Mouse (Mus musculus) CH12.LX (cell line): Measurements from ENCODE around the gene D630003M21Rik. TPM values are rescaled to one million over a fixed set of nuclear protein-coding genes. Genes with fewer than 3 reads are reported as not detected.

ENCODE experiments used
- DNase-seq: peaks from one replicate; pipeline ENCODE4 v3.0.0-alpha.2; 2013; ENCODE audit errors: extremely low read depth
- H3K27ac ChIP-seq: 2 replicates; pipeline ENCODE4 v1.5.1; 2012; ENCODE audit warnings: low read depth, mild to moderate bottlenecking, control low read depth, moderate library complexity; ENCODE audit not compliant: insufficient read depth
- H3K27me3 ChIP-seq: replicated peaks from 2 replicates; pipeline ENCODE3; 2012; ENCODE audit warnings: inconsistent platforms
- H3K36me3 ChIP-seq, 2 experiments: replicated peaks in 1 of 2; 2 replicates each; pipeline versions ENCODE3 to v1.6.1; 2012; ENCODE audit warnings: inconsistent platforms in 1 of 2, low read length in 1 of 2, mild to moderate bottlenecking in 1 of 2, mixed read lengths in 1 of 2, moderate library complexity in 1 of 2; ENCODE audit not compliant: control insufficient read depth in 1 of 2, insufficient read depth in 1 of 2
- H3K4me1 ChIP-seq, 2 experiments: 2 replicates each; pipeline ENCODE4 v1.6.1; 2012; ENCODE audit warnings: inconsistent platforms in 1 of 2, moderate library complexity in 1 of 2; ENCODE audit not compliant: insufficient read depth in 2 of 2, control insufficient read depth in 1 of 2
- H3K4me2 ChIP-seq: 2 replicates; pipeline ENCODE4 v1.6.1; 2012; ENCODE audit warnings: low read depth, mild to moderate bottlenecking, control low read depth; ENCODE audit not compliant: poor library complexity, insufficient read depth, severe bottlenecking
- H3K4me3 ChIP-seq, 3 experiments: fragments of 150-350 bp in 1 of 3; sonication (generic) in 1 of 3; replicated peaks in 1 of 3; 2 replicates each; pipeline versions ENCODE3 to v1.5.1; 2011 to 2012; ENCODE audit warnings: low read depth in 2 of 3, low read length in 2 of 3, mild to moderate bottlenecking in 2 of 3, moderate library complexity in 2 of 3, control low read depth in 1 of 3, improper control_type of control experiment in 1 of 3, inconsistent platforms in 1 of 3, mixed read lengths in 1 of 3; ENCODE audit not compliant: poor library complexity in 1 of 3
- H3K79me2 ChIP-seq: replicated peaks from 2 replicates; pipeline ENCODE4 v1.6.1; 2012; ENCODE audit warnings: mild to moderate bottlenecking, moderate library complexity; ENCODE audit not compliant: control insufficient read depth, poor library complexity, insufficient read depth, severe bottlenecking; ENCODE audit errors: extremely low read depth
- H3K9ac ChIP-seq: 2 replicates; pipeline ENCODE4 v1.6.1; 2012; ENCODE audit warnings: low read depth, mild to moderate bottlenecking, control low read depth, moderate library complexity; ENCODE audit not compliant: insufficient read depth
- H3K9me3 ChIP-seq: replicated peaks from 2 replicates; pipeline ENCODE3; 2012; ENCODE audit warnings: low read length, inconsistent platforms, mixed read lengths
- BHLHE40 ChIP-seq: IDR thresholded peaks from 2 replicates; pipeline ENCODE4 v1.6.1; 2011; ENCODE audit warnings: mild to moderate bottlenecking, low read depth, low read length, improper control_type of control experiment
- CHD2 ChIP-seq: IDR thresholded peaks from 2 replicates; pipeline ENCODE4 v1.6.1; 2011; ENCODE audit warnings: low read length, improper control_type of control experiment
- CTCF ChIP-seq, 2 experiments: IDR thresholded peaks in 1 of 2; conservative IDR thresholded peaks in 1 of 2; 2 replicates each; pipeline ENCODE4 v1.5.1; 2011 to 2012; ENCODE audit warnings: low read depth in 2 of 2, low read length in 2 of 2, improper control_type of control experiment in 1 of 2, inconsistent platforms in 1 of 2, mild to moderate bottlenecking in 1 of 2, moderate library complexity in 1 of 2
- E2F4 ChIP-seq: IDR thresholded peaks from 2 replicates; pipeline ENCODE4 v1.6.1; 2011; ENCODE audit warnings: low read depth, low read length, improper control_type of control experiment; ENCODE audit not compliant: insufficient replicate concordance
- ELF1 ChIP-seq: IDR thresholded peaks from 2 replicates; pipeline ENCODE4 v1.6.1; 2014; ENCODE audit warnings: low read depth, mild to moderate bottlenecking, inconsistent platforms, low read length, improper control_type of control experiment
- ETS1 ChIP-seq: conservative IDR thresholded peaks from 2 replicates; pipeline ENCODE4 v1.6.1; 2012; ENCODE audit warnings: low read depth, mild to moderate bottlenecking, inconsistent platforms, low read length, improper control_type of control experiment, moderate library complexity
- HCFC1 ChIP-seq: IDR thresholded peaks from 2 replicates; pipeline ENCODE4 v1.6.1; 2012; ENCODE audit warnings: low read depth, mild to moderate bottlenecking, inconsistent platforms, low read length, improper control_type of control experiment
- IRF4 ChIP-seq: IDR thresholded peaks from 2 replicates; pipeline ENCODE4 v1.6.1; 2014; ENCODE audit warnings: low read depth, mild to moderate bottlenecking, inconsistent platforms, low read length, improper control_type of control experiment
- JUN ChIP-seq: IDR thresholded peaks from 2 replicates; pipeline ENCODE4 v1.6.1; 2011; ENCODE audit warnings: low read depth, mild to moderate bottlenecking, low read length, improper control_type of control experiment, moderate library complexity; ENCODE audit not compliant: insufficient read depth
- MAFK ChIP-seq: IDR thresholded peaks from 2 replicates; pipeline ENCODE4 v1.6.1; 2011; ENCODE audit warnings: low read length, improper control_type of control experiment; ENCODE audit not compliant: insufficient replicate concordance
- MEF2A ChIP-seq: IDR thresholded peaks from 2 replicates; pipeline ENCODE4 v1.6.1; 2014; ENCODE audit warnings: low read depth, mild to moderate bottlenecking, inconsistent platforms, low read length, improper control_type of control experiment, borderline replicate concordance
- MXI1 ChIP-seq: IDR thresholded peaks from 2 replicates; pipeline ENCODE4 v1.6.1; 2011; ENCODE audit warnings: mild to moderate bottlenecking, low read depth, low read length, improper control_type of control experiment
- MYC ChIP-seq: IDR thresholded peaks from 2 replicates; pipeline ENCODE4 v1.6.1; 2011; ENCODE audit warnings: low read depth, mild to moderate bottlenecking, improper control_type of control experiment, low read length
- NELFE ChIP-seq: IDR thresholded peaks from 2 replicates; pipeline ENCODE4 v1.6.1; 2011; ENCODE audit warnings: low read depth, low read length, improper control_type of control experiment
- NRF1 ChIP-seq: IDR thresholded peaks from 2 replicates; pipeline ENCODE4 v1.6.1; 2014; ENCODE audit warnings: low read depth, mild to moderate bottlenecking, inconsistent platforms, low read length, improper control_type of control experiment, moderate library complexity
- PAX5 ChIP-seq: IDR thresholded peaks from 2 replicates; pipeline ENCODE4 v1.6.1; 2012; ENCODE audit warnings: low read length, inconsistent platforms, mixed read lengths
- RCOR1 ChIP-seq: conservative IDR thresholded peaks from 2 replicates; pipeline ENCODE4 v1.6.1; 2012; ENCODE audit warnings: low read depth, mild to moderate bottlenecking, inconsistent platforms, low read length, improper control_type of control experiment
- SIN3A ChIP-seq: IDR thresholded peaks from 2 replicates; pipeline ENCODE4 v1.6.1; 2012; ENCODE audit warnings: low read length, improper control_type of control experiment, inconsistent platforms
- TBP ChIP-seq: conservative IDR thresholded peaks from 2 replicates; pipeline ENCODE4 v1.6.1; 2011; ENCODE audit warnings: low read depth, low read length, improper control_type of control experiment
- TCF12 ChIP-seq: IDR thresholded peaks from 2 replicates; pipeline ENCODE4 v1.6.1; 2014; ENCODE audit warnings: low read depth, mild to moderate bottlenecking, inconsistent platforms, low read length, improper control_type of control experiment
- ZC3H11A ChIP-seq: IDR thresholded peaks from 2 replicates; pipeline ENCODE4 v1.6.1; 2012; ENCODE audit warnings: low read depth, mild to moderate bottlenecking, inconsistent platforms, low read length, improper control_type of control experiment
- ZMIZ1 ChIP-seq: IDR thresholded peaks from 2 replicates; pipeline ENCODE4 v1.6.1; 2012; ENCODE audit warnings: low read depth, mild to moderate bottlenecking, inconsistent platforms, low read length, improper control_type of control experiment
- ZNF384 ChIP-seq: IDR thresholded peaks from 2 replicates; pipeline ENCODE4 v1.6.1; 2012; ENCODE audit warnings: low read depth, low read length, improper control_type of control experiment, inconsistent platforms
- dilution Hi-C: fragments of 300-500 bp; cut with MboI; formaldehyde crosslinking; loops from 2 replicates; pipeline ENCODE4 v1.14.3; 2020; ENCODE audit warnings: low sequenced_read_pairs; ENCODE audit not compliant: extremely low pct_unique_long_range_greater_than_20kb, extremely low pct_ligation_motif_present
- in situ Hi-C: fragments of 300-500 bp; cut with MboI; formaldehyde crosslinking; loops from 3 replicates; pipeline ENCODE4 v1.14.3; 2019; ENCODE audit warnings: low sequenced_read_pairs, low pct_ligation_motif_present, low pct_unique_long_range_greater_than_20kb, mixed read lengths
- polyA plus RNA-seq: library from polyadenylated mRNA; unstranded; fragments of >175 nt; gene quantifications from 2 replicates; pipeline ENCODE4 v1.2.1, GENCODE M21; 2012; ENCODE audit warnings: low read depth; ENCODE audit not compliant: insufficient read length
- total RNA-seq, 2 experiments: library from RNA; depleted of rRNA; stranded (reverse); fragments of 300-350 nt in 1 of 2; fragments of >200 nt in 1 of 2; gene quantifications; 2 replicates each; pipeline ENCODE4 v1.2.3; 2012 to 2014

Gene D630003M21Rik
- total and polyA plus RNA-seq, 3 experiments = 0.23 to 1.4 (median 0.93) TPM

GRCm38 (mm10) chr2:158168741-158169211 is 60.2 kb downstream of the D630003M21Rik start:
- DNase-seq = no peak
- dilution Hi-C loops (no loop called here), in situ Hi-C loops (no loop called here)

DNA sequence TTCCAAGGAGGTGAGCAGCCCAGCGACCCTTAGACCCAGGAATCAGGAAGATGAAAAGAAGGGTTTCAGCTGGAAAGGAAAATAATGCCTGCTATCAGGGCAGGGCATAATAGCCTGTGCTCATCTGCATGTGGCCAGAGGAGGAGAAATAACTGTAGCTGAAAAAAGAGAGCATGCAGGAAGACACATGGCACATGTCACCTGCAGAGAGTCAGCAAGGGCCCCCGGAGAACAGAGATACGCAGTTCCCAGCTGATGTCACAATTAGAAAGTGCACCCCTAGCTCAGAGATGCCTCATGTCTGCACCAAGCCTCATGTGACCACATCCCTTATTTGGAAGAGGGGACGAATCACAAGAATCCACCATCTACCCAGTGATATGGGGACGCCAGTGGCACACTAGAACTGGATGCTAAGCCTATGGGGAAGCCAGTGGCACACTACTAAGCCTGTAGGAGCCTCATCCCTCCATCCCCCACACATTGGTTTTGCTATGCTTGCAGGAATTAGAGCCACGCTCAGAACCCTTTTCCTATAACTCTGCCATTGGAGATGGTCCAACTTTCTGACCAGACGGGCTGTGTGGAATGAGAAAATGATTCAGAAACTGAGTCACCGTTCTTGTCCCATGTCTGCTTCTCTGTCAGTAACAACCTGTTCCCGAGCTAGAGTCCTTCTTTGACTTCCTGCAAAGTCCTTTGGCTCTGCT is 61.4 kb downstream of the D630003M21Rik start:
- Histone ChIP-seq H3K4me1 (peaks cover 10 to 24% of the 10 kb centered on the region in 2 experiments), H3K79me2 (no peaks in the 10 kb centered on the region), H3K9ac (no peak overlapping the region), H3K4me2 (peak overlapping the region; percentile 62), H3K9me3 (peaks cover 6% of the 10 kb centered on the region), H3K36me3 (no peaks in the 10 kb centered on the region), H3K27me3 (peaks cover 25% of the 10 kb centered on the region), H3K27ac (no peak overlapping the region), H3K4me3 (no peak overlapping the region)
- no peak for DNase-seq
- dilution Hi-C loops = no loop called here
- TF ChIP-seq TCF12 = no peak
- TF ChIP-seq ETS1 = peak; percentile 69
- peak; percentile 88 for TF ChIP-seq BHLHE40
- in situ Hi-C loops = no loop called here

More at GRCm38 (mm10) chr2:158168741-158169211, 60.2 kb downstream of the D630003M21Rik start:
- Histone ChIP-seq H3K4me3 (no peak overlapping the region), H3K27me3 (peaks cover 25% of the 10 kb centered on the region), H3K4me1 (peaks cover 10 to 26% of the 10 kb centered on the region in 2 experiments), H3K27ac (no peak overlapping the region), H3K9ac (no peak overlapping the region), H3K4me2 (no peak overlapping the region), H3K9me3 (peaks cover 6% of the 10 kb centered on the region), H3K79me2 (no peaks in the 10 kb centered on the region), H3K36me3 (no peaks in the 10 kb centered on the region)
- no peak for TF ChIP-seq MAFK
- TF ChIP-seq NELFE = no peak
- TF ChIP-seq ETS1 = no peak
- no peak for TF ChIP-seq TBP
- no peak for TF ChIP-seq JUN
- TF ChIP-seq MXI1 = no peak
- no peak for TF ChIP-seq SIN3A

GRCm38 (mm10) chr2:158166628-158167027 is 62.4 kb downstream of the D630003M21Rik start:
- in situ Hi-C loops (no loop called here), dilution Hi-C loops (no loop called here)
- Histone ChIP-seq H3K4me3 (peak overlapping the region; percentile 17 to 42 (median 17)), H3K27ac (no peak overlapping the region), H3K9ac (no peak overlapping the region), H3K4me2 (peak overlapping the region; percentile 62), H3K27me3 (peaks cover 25% of the 10 kb centered on the region), H3K4me1 (peaks cover 10 to 25% of the 10 kb centered on the region in 2 experiments), H3K79me2 (no peaks in the 10 kb centered on the region), H3K9me3 (peaks cover 3% of the 10 kb centered on the region), H3K36me3 (no peaks in the 10 kb centered on the region)
- DNase-seq = peak; percentile 84
- peak; percentile 58; the same call in 1 of the 2 replicates for TF ChIP-seq RCOR1
- peak; percentile 66; the same call in 1 of the 2 replicates for TF ChIP-seq SIN3A
- TF ChIP-seq E2F4 = 0 out of 2 replicates have a peak, but pooled peaks have one; percentile 1
- TF ChIP-seq MEF2A = 0 out of 2 replicates have a peak, but pooled peaks have one; percentile 2
- peak; percentile 88 for TF ChIP-seq ETS1
- TF ChIP-seq ELF1 = peak; percentile 89
- no peak for TF ChIP-seq ZC3H11A
- TF ChIP-seq MAFK = peak; percentile 84
- no peak for TF ChIP-seq CTCF (conservative IDR thresholded peaks at IDR 0.05 in 1 of 2, IDR thresholded peaks at IDR 0.05 in 1 of 2; ENCODE audit: low read depth in 2 of 2, low read length in 2 of 2)
- peak; percentile 33 for TF ChIP-seq HCFC1
- TF ChIP-seq BHLHE40 = peak; percentile 87
- TF ChIP-seq MXI1 = peak; percentile 55
- TF ChIP-seq CHD2 = peak; percentile 51; the same call in 1 of the 2 replicates
- TF ChIP-seq IRF4 = peak; percentile 83
- TF ChIP-seq TCF12 = peak; percentile 81
- TF ChIP-seq NRF1 = no peak
- no peak for TF ChIP-seq PAX5
- no peak for TF ChIP-seq ZNF384
- TF ChIP-seq MYC = no peak; the same call in 1 of the 2 replicates
- TF ChIP-seq ZMIZ1 = no peak
